Mouse (Mus musculus): ENCODE measurements around the gene Sumo1.
"Not testable (repeated sequence)": the region's sequence is repeated elsewhere in the genome, so short reads cannot be mapped to it uniquely, and the experiment has no call there.

Sumo1 gene

GRCm38 (mm10) chr1:59636349-59636748 is 34.3 kb downstream of the Sumo1 start:
- DNase-seq (ENCODE audit: low spot score) = no peak

DNA sequence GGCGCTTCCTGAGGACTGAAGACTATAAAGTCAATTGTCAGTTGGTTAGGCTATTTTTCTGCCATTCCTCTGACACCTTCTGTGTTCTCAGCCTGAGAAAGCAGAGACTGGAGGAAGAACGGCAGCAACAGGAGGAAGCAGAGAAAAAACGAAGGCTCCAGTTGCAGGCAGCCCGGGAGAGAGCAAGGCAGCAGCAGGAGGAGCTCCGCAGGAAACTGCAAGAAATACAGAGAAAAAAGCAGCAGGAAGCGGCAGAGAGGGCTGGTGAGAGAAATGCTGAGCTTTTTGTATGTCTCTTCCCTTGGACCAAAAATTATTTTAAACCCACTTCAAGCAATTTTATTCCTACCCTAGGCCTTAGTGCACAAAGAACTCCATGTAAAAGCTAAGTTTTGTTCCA is 37.6 kb downstream of the Sumo1 start:
- DNase-seq (ENCODE audit: low spot score) = no peak

- DNase-seq (ENCODE audit: low spot score) = no peak
These were observed 38.5 kb downstream of the Sumo1 start for GRCm38 (mm10) chr1:59631986-59632659.

GRCm38 (mm10) chr1:59630356-59630755 is 40.3 kb downstream of the Sumo1 start:
- not testable (repeated sequence) for DNase-seq (ENCODE audit: low spot score)

DNA sequence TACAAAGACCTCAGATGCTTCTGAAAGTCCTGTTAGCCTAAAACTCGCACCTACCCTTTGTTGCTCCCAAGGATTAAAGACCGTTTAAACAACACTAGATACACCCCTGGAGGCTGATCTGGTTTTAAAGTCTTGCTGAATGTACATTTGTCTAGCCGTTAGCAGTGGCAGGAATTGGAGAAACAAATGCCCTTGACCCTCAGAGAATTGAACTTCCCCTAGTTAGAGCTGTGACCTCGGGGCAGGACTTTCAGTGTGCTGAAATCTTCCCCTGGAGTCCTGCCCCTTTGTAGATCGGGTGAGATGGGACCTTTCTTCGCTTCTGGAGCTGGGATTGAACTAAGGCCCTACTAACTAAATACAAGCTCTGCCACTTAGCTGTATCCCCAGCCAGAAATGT is 41.4 kb downstream of the Sumo1 start:
- DNase-seq (ENCODE audit: low spot score) = no peak

DNA sequence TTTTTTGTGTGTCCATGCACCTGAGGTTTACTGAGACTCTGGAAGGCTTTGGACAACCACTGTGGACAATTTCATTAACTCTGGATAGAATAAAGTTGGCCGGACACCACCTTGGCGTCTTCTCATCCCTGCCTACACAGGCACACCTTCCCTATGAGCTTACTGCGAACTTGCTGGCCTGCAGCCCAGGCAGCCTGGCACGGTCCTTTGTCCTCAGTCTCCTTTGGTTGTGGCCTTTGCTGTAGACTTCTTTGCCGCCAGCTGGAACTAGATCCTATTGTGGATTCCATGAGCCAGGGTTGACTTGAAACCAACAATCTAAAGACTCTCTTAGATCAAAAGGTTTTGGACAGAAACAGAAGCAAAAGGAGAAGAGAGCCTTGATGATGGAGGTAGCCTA is 45.2 kb downstream of the Sumo1 start:
- DNase-seq (ENCODE audit: low spot score) = no peak

DNA sequence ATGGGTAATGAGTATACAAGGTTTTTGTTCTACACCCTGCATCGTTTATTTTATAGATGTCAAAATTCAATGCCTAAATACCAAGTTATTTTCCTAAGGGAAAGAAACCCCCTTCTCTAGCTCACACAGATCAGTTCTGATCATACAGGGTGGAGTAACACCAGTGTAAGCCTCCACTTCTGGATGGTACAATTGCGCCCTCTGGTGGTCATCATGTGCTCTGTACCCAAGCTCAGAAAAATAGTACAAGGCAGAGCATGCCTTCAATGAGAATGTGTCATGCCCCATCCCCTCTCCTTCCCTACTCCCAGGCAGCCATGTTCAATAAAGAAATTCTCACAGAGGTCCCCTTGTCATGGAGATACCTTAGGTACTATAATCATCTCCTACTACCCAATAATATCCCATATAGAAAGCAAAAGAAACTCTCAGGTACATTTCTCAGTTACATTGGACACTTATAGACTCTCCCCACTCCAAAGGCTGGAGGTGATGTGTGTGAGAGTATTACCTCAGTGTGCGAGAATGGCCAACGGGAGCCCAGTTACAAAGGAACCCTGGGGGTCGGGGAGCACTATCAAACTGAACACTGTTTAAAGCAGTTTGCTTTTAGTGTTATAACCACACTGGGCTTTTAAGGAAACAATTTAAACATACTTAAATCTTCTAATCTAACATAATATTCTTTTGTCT is 47.2 kb downstream of the Sumo1 start:
- peak; percentile 39 for DNase-seq (ENCODE audit: low spot score)

- DNase-seq (ENCODE audit: low spot score) = no peak
These were observed 51.4 kb downstream of the Sumo1 start for GRCm38 (mm10) chr1:59619201-59619600.

DNA sequence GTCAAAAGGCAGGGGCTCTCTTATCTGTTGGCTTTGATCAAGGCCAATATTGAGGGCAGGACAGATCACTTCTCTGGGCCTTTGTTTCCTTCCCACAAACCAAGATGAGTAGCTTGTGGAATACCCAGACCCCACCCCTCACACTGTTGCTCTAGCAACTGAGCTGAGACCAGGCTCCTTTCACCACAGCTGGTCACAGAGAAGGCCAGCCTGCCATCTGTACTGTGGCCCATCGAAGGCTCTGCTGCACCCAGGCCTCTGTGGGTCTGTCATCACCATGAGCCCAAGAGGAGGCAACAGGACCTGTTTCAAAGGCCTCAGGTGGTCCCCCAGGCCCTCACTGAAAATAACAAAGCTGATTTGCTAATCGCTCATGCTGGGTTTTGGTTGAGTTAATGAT is 55.6 kb downstream of the Sumo1 start:
- no peak for DNase-seq (ENCODE audit: low spot score)

GRCm38 (mm10) chr1:59613795-59614194 is 56.8 kb downstream of the Sumo1 start:
- DNase-seq (ENCODE audit: low spot score) = peak; percentile 7

DNA sequence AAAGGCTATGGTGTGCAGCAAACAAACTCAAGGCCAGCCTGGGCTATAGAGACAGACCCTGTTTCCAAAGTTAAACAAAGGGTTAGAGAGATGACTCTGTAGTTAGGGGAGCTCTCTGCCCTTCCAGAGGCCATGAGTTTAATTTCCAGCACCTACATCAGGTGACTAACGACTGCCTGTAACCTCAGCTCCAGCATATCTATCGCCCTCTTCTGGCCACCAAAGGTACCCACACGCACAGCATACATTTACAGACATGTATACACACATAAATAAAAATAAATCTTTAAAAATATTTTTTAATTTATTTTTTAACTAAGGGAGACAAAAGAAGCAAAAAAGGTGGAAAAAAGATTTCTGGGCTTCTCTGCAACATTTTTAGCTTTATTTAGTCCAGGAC is 59.7 kb downstream of the Sumo1 start:
- no peak for DNase-seq (ENCODE audit: low spot score)

DNA sequence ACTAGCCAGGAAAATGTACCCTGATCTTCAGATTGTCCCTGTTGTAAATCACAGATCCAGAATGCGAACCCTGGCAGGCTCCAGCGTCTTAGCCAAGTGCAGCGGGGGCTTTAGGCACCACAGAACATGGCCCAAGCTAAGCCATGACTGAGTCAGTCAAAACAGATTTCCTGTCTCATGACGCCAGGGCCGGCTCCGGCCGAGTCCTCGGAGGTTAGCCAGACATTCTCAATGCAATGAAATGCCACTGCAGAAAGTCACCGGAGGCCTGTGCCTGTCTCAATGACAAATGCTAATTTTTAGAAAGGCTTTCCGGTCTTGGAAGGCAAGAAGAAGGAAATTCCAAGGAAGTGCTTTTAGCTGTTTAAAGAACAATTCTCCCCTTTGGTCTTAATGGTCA is 60.7 kb downstream of the Sumo1 start:
- DNase-seq (ENCODE audit: low spot score) = no peak

DNA sequence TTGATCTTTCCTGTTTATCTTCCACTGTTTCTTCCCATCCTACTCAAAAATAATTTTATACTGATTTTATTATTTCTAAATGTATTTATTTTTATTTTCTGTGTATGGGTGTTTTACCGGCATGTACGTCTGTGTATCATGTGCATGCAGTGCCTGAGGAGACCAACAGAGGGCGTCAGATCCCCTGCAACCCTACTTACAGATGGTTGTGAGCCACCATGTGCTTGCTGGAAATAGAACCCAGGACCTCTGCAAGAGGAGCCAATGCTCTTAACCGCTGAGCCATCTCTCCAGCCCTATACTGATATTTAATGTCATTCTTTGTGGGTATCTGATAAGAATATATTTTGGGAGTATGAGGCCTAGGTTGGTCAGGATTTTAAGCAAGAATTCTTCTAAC is 61.2 kb downstream of the Sumo1 start:
- no peak for DNase-seq (ENCODE audit: low spot score)

DNA sequence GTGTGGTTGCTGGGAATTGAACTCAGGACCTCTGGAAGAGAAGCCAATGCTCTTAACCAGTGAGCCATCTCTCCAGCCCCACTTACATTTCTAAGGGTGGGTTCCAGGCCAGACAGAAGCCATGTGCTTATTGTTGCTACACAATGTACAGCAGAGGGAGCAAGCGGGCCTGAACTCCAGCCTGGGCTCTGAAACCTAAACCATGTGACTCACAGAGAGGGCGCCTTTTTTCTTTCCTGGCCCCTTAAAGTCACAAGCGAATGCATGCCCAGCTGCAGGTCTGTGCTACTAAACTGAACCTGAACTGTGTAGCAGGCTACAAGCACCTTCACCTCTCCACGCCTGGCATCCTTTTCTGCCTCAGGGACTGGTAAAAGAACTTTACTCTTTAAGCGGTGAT is 61.7 kb downstream of the Sumo1 start:
- no peak for DNase-seq (ENCODE audit: low spot score)

GRCm38 (mm10) chr1:59608125-59608762 is 62.4 kb downstream of the Sumo1 start:
- DNase-seq (ENCODE audit: low spot score) = no peak

GRCm38 (mm10) chr1:59607071-59607470 is 63.6 kb downstream of the Sumo1 start:
- no peak for DNase-seq (ENCODE audit: low spot score)

- DNase-seq (ENCODE audit: low spot score) = no peak
These were observed 64.2 kb downstream of the Sumo1 start for GRCm38 (mm10) chr1:59606479-59606878.

DNA sequence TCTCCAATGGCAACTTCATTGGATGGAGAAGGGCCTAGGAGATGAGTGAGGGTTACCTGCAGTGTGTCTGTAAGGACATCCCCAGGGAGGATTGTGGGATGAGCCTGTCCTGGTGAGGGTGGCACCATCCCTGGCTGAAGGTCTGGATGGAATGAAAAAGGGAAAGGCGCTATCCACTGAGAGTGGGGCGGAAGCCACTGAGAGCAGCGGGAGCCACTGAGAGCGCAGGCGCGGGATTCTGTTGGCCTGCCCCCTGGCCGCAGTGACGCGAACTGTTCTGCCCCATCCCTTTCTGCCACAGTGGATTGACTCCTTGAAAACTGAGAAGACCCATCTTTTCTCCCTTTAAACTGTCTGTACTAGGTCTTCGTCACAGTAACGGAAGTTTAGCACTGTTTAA is 66.7 kb downstream of the Sumo1 start:
- no peak for DNase-seq (ENCODE audit: low spot score)

- no peak for DNase-seq (ENCODE audit: low spot score)
These were observed 67.3 kb downstream of the Sumo1 start for GRCm38 (mm10) chr1:59603417-59603712.

DNA sequence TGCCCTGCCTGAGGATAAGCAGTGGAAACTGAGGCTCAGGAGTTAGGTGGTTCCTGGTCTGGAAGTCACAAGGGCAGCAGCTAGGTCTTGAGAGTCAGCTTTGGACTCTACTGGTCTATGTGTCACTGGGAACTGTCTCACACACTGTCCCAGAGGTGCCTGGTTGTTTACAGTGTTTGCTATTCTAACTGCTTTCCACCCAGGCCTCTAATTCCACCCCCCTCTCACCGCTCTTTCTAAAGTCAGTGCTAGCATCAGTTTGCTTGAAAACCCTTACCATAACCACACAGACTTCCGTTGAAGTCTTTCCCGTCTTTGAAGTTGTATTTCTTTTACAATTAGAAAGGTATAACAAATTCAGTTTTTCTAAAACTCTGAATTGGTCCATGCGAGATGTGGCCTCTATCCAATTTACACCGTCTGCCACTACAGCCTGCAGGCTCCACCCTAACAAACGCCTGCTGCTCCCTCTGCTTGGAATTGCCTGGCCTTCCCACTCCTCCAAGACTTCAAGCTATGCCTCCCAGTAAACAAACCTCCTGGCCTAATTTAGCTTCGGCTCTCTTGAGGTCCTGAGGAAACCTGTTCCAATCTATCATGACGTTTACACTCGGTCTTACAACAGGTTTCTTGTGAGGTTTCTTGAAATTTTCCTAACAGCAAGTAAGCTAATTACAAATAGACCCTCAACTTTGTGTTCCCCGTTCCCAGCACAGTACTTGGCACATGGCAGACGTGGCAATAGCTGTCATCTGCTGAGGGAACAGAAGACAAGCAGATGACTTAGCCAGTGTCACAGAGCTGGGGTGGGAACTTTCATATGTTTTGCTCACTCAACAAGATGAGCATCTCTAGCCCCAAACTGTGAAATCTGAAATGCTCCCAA is 67.9 kb downstream of the Sumo1 start:
- DNase-seq (ENCODE audit: low spot score) = no peak

- no peak for DNase-seq (ENCODE audit: low spot score)
These were observed 75.0 kb downstream of the Sumo1 start for GRCm38 (mm10) chr1:59595609-59596008.

GRCm38 (mm10) chr1:59594586-59595266 is 75.9 kb downstream of the Sumo1 start:
- DNase-seq (ENCODE audit: low spot score) = no peak

All from spleen, adult 12 weeks (tissue).